Mouse (Mus musculus): ENCODE data around the gene Gm28053. TPM values are rescaled to one million over a fixed set of nuclear protein-coding genes. Genes with fewer than 3 reads are reported as not detected.

Gene Gm28053
- polyA plus RNA-seq (2014; fragmentation: Illumina TruSeq; extraction: RNeasy Lipid Tissue Mini Kit (QIAGEN cat#74804); ENCODE audit: low replicate concordance): 8.2 TPM

DNA sequence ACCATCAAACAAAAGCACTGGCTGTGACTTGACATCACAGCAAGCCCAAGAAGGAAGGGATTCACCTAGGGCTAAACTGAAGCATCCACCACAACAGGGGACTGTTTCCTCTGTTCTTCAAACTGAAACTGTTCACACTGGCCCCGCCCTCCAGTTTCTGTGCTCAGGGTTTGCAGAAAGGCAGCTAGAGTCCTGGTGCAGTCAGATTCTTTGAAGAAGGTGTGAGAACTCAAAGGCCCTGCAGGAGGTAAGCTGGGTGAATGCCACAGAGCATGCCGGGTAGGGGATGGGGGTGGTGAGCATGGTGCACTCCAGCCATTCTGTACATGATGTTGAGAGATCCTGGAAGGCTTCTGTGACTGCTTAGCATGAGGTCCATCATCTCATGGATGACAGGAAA, at the start of gene Gm28053, which contains the start of gene Gimap7:
Gene Gm28053 (plus strand): TSS at position 153 of the 400 bp plus-strand sequence.
Gene Gimap7 (plus strand): TSS at position 167 of the 400 bp plus-strand sequence.

DNA sequence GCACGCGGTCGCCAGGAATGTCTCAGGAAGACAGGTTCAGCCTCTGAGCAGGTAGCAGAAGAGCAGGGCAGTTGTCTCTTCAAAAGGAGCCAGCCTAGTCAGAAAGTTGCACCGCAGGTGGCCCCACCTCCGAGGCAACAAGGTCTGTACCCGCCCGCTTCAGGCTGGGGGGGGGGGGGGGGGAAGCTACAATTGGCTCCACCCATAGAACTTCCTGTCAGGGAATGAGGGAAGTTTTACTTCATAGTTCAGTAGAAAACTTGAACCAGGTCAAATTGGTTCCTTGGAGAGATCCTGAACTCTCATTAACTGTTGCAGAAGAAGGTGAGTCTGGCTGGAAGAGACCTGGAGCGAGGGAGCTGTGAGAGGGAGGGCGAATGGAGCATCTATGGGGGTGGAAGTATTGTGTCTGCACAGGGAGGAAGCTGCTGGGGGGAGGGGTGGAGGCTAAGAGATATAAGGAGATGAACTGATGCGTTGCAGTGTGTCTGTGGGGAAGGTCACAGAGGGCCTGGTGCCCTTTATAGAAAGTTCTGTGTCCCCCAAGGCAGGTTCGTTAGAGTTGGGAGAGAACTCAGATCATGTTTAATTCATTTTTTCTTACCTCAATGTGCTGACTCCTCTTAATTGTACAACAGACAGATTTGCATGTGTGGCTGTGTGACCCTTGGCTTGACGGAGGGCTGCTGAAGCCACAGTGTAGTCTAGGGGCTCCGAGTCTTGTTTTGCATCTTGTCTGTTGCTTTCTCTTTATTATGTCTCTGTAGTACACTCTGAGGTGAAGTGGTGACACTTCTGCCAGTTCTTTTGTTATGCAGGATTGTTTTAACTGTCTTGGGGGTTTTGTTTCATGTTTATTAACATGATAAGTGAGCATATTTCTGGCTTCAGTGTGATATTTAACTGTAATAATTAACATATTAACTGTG, 42.2 kb upstream of the Gm28053 start, which contains the start of gene Gimap9:
Gene Gimap9 (plus strand): TSS at position 199 of the 929 bp plus-strand sequence.

DNA sequence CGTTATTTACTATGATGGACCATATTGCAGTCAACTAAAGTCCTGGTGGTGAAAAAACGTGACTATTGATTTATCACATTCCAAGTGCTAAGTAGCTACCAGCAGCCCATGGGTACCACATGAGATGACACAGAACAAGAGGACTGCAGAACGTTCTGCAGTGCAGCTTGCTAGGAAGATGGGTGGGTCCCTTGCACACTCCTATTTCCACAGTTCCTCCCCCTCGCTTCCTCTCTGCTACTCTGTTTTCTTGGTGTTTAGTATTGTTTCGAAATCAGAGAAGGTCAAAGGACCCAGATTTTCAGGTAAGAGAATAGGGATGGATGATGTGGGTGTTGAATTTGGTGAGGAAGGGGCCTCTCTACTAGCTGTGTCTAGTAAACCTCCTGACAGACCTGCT, 34.1 kb upstream of the Gm28053 start, which contains the start of gene Gimap4:
Gene Gimap4 (plus strand): TSS at position 231 of the 400 bp plus-strand sequence.

DNA sequence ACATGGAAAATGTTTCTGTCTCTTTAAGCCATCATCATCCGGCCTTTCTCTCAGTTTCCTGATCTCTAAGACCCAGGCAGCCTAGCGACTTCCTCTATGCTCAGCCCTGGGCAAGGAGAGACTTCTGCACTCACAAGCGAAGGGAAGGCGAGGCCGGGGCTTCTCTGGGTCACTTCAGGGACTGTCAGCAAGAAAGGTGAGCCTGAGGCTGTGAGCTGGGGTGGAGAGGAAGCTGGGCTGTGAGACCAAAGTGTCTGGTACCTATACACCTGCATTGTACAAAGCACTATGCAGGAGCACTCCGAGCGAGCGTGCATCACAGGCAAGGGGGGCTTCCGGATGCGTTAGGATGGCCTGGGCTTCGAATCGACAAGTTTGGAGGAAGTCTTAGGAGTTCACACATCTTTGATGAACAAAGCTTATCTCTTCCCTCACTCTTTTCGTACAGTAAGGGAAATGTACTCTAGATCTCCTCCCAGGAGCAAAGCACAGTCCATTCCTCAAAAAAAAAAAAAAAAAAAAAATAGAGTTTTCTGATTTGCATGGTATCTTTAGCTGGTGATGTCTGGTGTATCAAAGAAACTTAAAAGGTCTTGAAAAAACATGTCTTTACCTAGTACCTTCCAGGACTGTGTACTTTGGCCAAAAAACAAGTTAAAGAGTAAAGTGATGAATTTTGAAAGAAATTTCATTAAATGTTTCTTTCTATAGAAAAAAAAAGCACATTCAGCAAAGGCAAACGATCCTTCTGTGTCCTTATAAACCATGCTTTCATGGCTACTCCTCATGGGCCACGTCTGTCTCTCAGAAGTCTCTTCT, 20.8 kb downstream of the Gm28053 start, which contains the start of gene Gimap1:
Gene Gimap1 (plus strand): TSS at position 94 of the 819 bp plus-strand sequence.

DNA sequence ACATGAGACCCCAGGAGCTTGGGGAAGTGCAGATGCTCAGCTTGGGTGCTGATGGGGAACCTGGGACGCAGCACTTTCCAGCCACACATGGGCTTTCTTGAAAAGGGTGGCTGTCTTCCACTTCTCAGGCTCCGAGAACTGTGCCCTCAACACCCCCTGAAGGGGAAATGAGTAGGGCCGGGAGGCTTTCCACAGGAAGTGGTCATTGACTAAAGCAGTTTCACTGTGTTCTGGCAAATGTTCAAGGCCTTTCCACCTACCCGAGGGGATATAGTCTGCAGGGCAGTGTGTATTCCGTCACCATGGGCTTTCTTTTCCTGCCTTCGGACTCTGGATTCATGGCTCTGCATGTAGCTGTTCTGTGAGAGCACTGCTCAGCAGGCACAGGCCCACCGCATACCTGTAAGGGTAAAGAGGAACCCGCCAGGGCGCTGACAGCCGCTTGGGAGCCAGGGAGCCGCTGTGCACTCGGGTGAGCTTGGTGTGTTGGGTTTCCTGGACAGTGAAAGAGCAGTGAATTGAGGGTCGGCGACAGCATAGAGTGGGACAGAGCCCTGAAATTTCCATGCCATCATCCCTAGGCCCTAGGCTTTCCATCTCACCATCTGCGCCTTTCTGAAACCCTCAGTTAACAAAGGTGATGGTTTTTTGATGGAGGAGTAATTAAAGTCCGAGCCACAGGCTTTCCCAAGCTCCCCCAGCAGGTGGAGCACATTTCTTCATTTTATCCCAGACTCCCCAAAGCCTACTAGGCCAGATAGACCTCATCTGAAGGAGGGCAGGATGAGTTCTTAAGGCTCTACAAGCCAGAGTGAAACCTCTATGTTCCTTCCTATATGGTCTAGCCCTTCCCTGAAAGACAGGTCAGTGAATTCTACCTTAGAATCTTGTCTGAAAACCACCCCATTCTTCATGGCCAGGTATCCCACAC, 27.8 kb downstream of the Gm28053 start, which contains the start of gene Gimap5:
Gene Gimap5 (plus strand): TSS at position 239 of the 931 bp plus-strand sequence.

DNA sequence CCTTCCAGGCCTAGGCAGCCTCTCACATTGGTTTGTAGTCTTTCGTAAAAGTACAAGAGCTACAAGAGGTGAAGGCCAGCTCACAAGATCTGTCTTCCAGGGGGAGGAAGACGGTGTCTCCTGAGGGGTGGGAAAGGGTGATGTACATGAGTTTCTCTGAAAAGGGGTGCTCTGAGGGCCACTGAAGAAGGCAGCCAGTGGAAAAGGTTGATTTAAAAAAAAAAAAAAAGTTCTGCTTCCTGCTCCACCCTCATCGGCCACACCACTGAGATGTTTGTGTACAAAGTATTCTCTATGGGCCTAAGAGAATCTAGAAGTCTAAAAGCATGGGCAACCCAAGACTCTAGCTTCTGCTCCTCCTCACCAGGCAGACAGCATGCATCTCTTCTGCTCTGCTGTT, 52.3 kb downstream of the Gm28053 start, which contains the start of gene Gimap3:
Gene Gimap3 (minus strand): TSS at position 156 of the 400 bp plus-strand sequence.

Other genes starting within 250 kb of the Gm28053 start
- gene Atp6v0e2, start 181.0 kb upstream of the Gm28053 start, polyA plus RNA-seq (2014; fragmentation: Illumina TruSeq; extraction: RNeasy Lipid Tissue Mini Kit (QIAGEN cat#74804); ENCODE audit: low replicate concordance): 7.1 TPM
- gene Lrrc61, start 163.8 kb upstream of the Gm28053 start, polyA plus RNA-seq (2014; fragmentation: Illumina TruSeq; extraction: RNeasy Lipid Tissue Mini Kit (QIAGEN cat#74804); ENCODE audit: low replicate concordance): 0.97 TPM
- 2.2 TPM for gene Rarres2, start 145.8 kb upstream of the Gm28053 start, polyA plus RNA-seq (2014; fragmentation: Illumina TruSeq; extraction: RNeasy Lipid Tissue Mini Kit (QIAGEN cat#74804); ENCODE audit: low replicate concordance)
- gene Gm45021, start 129.0 kb upstream of the Gm28053 start, polyA plus RNA-seq (2014; fragmentation: Illumina TruSeq; extraction: RNeasy Lipid Tissue Mini Kit (QIAGEN cat#74804); ENCODE audit: low replicate concordance): not detected
- gene Repin1, start 124.7 kb upstream of the Gm28053 start, polyA plus RNA-seq (2014; fragmentation: Illumina TruSeq; extraction: RNeasy Lipid Tissue Mini Kit (QIAGEN cat#74804); ENCODE audit: low replicate concordance): 1.3 TPM
- not detected for gene Gm44965, start 124.7 kb upstream of the Gm28053 start, polyA plus RNA-seq (2014; fragmentation: Illumina TruSeq; extraction: RNeasy Lipid Tissue Mini Kit (QIAGEN cat#74804); ENCODE audit: low replicate concordance)
- not detected for gene Zfp775, start 116.5 kb upstream of the Gm28053 start, polyA plus RNA-seq (2014; fragmentation: Illumina TruSeq; extraction: RNeasy Lipid Tissue Mini Kit (QIAGEN cat#74804); ENCODE audit: low replicate concordance)
- not detected for gene AI854703, start 91.8 kb upstream of the Gm28053 start, polyA plus RNA-seq (2014; fragmentation: Illumina TruSeq; extraction: RNeasy Lipid Tissue Mini Kit (QIAGEN cat#74804); ENCODE audit: low replicate concordance)
- gene Gimap8, start 71.4 kb upstream of the Gm28053 start, polyA plus RNA-seq (2014; fragmentation: Illumina TruSeq; extraction: RNeasy Lipid Tissue Mini Kit (QIAGEN cat#74804); ENCODE audit: low replicate concordance): 22.2 TPM
- gene Gimap9, start 42.5 kb upstream of the Gm28053 start, polyA plus RNA-seq (2014; fragmentation: Illumina TruSeq; extraction: RNeasy Lipid Tissue Mini Kit (QIAGEN cat#74804); ENCODE audit: low replicate concordance): 19.5 TPM
- gene Gimap4, start 34.1 kb upstream of the Gm28053 start, polyA plus RNA-seq (2014; fragmentation: Illumina TruSeq; extraction: RNeasy Lipid Tissue Mini Kit (QIAGEN cat#74804); ENCODE audit: low replicate concordance): 82.1 TPM
- gene Gimap6, start 10.4 kb upstream of the Gm28053 start, polyA plus RNA-seq (2014; fragmentation: Illumina TruSeq; extraction: RNeasy Lipid Tissue Mini Kit (QIAGEN cat#74804); ENCODE audit: low replicate concordance): 31.9 TPM
- gene Gimap7, start within 50 bp of the Gm28053 start, polyA plus RNA-seq (2014; fragmentation: Illumina TruSeq; extraction: RNeasy Lipid Tissue Mini Kit (QIAGEN cat#74804); ENCODE audit: low replicate concordance): 6.2 TPM
- gene Gimap1, start 20.4 kb downstream of the Gm28053 start, polyA plus RNA-seq (2014; fragmentation: Illumina TruSeq; extraction: RNeasy Lipid Tissue Mini Kit (QIAGEN cat#74804); ENCODE audit: low replicate concordance): 3.5 TPM
- 4.2 TPM for gene Gimap5, start 27.6 kb downstream of the Gm28053 start, polyA plus RNA-seq (2014; fragmentation: Illumina TruSeq; extraction: RNeasy Lipid Tissue Mini Kit (QIAGEN cat#74804); ENCODE audit: low replicate concordance)
- gene Gimap3, start 52.2 kb downstream of the Gm28053 start, polyA plus RNA-seq (2014; fragmentation: Illumina TruSeq; extraction: RNeasy Lipid Tissue Mini Kit (QIAGEN cat#74804); ENCODE audit: low replicate concordance): 11.0 TPM
- gene Tmem176a, start 122.3 kb downstream of the Gm28053 start, polyA plus RNA-seq (2014; fragmentation: Illumina TruSeq; extraction: RNeasy Lipid Tissue Mini Kit (QIAGEN cat#74804); ENCODE audit: low replicate concordance): 125 TPM
- gene Tmem176b, start 122.9 kb downstream of the Gm28053 start, polyA plus RNA-seq (2014; fragmentation: Illumina TruSeq; extraction: RNeasy Lipid Tissue Mini Kit (QIAGEN cat#74804); ENCODE audit: low replicate concordance): 13.8 TPM
- gene Aoc1, start 154.3 kb downstream of the Gm28053 start, polyA plus RNA-seq (2014; fragmentation: Illumina TruSeq; extraction: RNeasy Lipid Tissue Mini Kit (QIAGEN cat#74804); ENCODE audit: low replicate concordance): 161 TPM
- not detected for gene 1600015I10Rik, start 211.3 kb downstream of the Gm28053 start, polyA plus RNA-seq (2014; fragmentation: Illumina TruSeq; extraction: RNeasy Lipid Tissue Mini Kit (QIAGEN cat#74804); ENCODE audit: low replicate concordance)

Measured in small intestine, adult 10 weeks (tissue).